Mouse (Mus musculus) MEL (cell line): Measurements from ENCODE around the gene Arhgef25.

ENCODE experiments used
- CTCF ChIP-seq, 3 experiments: IDR thresholded peaks in 2 of 3; conservative IDR thresholded peaks in 1 of 3; 2 replicates each; pipeline ENCODE4 v1.5.1; 2011 to 2012; ENCODE audit warnings: low read length in 3 of 3, low read depth in 2 of 3, mild to moderate bottlenecking in 2 of 3, improper control_type of control experiment in 1 of 3, inconsistent platforms in 1 of 3, mixed read lengths in 1 of 3, moderate library complexity in 1 of 3; ENCODE audit not compliant: control insufficient read depth in 1 of 3, insufficient read depth in 1 of 3, poor library complexity in 1 of 3, severe bottlenecking in 1 of 3
- EP300 ChIP-seq, 2 experiments: IDR thresholded peaks; 2 replicates each; pipeline ENCODE4 v1.6.1; 2011; ENCODE audit warnings: improper control_type of control experiment in 2 of 2, low read length in 2 of 2, low read depth in 1 of 2, mild to moderate bottlenecking in 1 of 2
- NELFE ChIP-seq: IDR thresholded peaks from 2 replicates; pipeline ENCODE4 v1.6.1; 2011; ENCODE audit warnings: low read depth, low read length, improper control_type of control experiment
- POLR2A ChIP-seq, 2 experiments: IDR thresholded peaks; 2 replicates each; pipeline ENCODE4 v1.6.1; 2011 to 2012; ENCODE audit warnings: low read length in 2 of 2, mild to moderate bottlenecking in 2 of 2, control low read depth in 1 of 2, improper control_type of control experiment in 1 of 2, low read depth in 1 of 2, moderate library complexity in 1 of 2; ENCODE audit not compliant: control insufficient read depth in 1 of 2, insufficient read depth in 1 of 2, poor library complexity in 1 of 2
- POLR2AphosphoS2 ChIP-seq: IDR thresholded peaks from 2 replicates; pipeline ENCODE4 v1.6.1; 2011; ENCODE audit warnings: low read length, improper control_type of control experiment
- RCOR1 ChIP-seq: IDR thresholded peaks from 2 replicates; pipeline ENCODE4 v1.6.1; 2012; ENCODE audit warnings: low read depth, mild to moderate bottlenecking, inconsistent platforms, low read length, improper control_type of control experiment
- TBP ChIP-seq: IDR thresholded peaks from 2 replicates; pipeline ENCODE4 v1.8.0; 2011; ENCODE audit warnings: low read depth, low read length, improper control_type of control experiment
- USF1 ChIP-seq: IDR thresholded peaks from 2 replicates; pipeline ENCODE4 v1.6.1; 2014; ENCODE audit warnings: low read depth, mild to moderate bottlenecking, inconsistent platforms, low read length, improper control_type of control experiment, moderate library complexity
- USF2 ChIP-seq, 2 experiments: IDR thresholded peaks; 2 replicates each; pipeline ENCODE4 v1.6.1; 2011 to 2012; ENCODE audit warnings: improper control_type of control experiment in 2 of 2, low read length in 2 of 2, borderline replicate concordance in 1 of 2, inconsistent platforms in 1 of 2, low read depth in 1 of 2, mild to moderate bottlenecking in 1 of 2; ENCODE audit not compliant: insufficient read depth in 1 of 2

DNA sequence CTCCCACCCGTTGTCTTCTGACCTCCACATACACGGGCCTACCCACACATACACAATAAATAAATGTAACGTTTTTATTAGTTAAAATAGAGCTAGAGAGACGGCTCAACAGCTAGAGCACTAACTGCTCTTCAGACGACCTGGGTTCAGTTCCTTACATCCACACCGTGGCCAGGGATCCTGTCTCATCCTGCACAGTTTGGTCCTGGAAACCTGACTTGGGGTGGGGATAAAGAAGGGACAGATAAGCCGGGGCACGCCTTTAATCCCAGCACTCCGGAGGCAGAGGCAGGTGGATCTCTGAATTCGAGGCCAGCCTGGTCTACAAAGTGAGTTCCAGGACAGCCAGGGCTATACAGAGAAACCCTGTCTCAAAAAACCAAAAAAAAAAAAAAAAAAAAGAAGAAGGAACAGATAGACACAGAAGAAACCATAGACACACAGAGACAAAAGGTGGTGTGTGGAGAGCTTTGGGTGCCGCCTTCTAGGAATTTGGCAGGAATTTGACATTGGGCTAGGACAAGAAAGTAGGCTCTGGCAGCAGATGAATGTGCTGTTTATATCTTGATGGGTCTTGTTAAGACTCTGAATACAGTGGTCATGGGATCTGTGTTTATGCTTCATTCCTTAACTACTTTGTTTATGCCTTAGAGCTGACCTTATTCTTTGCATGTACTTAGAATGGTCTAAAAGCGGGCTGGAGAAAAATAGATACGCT, 24.0 kb upstream of the Arhgef25 start:
- no peak for TF ChIP-seq POLR2A (IDR thresholded peaks at IDR 0.05; ENCODE audit: control insufficient read depth in 1 of 2, insufficient read depth in 1 of 2, low read depth in 1 of 2, low read length in 2 of 2, poor library complexity in 1 of 2)
- no peak for TF ChIP-seq NELFE
- no peak for TF ChIP-seq USF1
- no peak for TF ChIP-seq CTCF (IDR thresholded peaks at IDR 0.05 in 2 of 3, conservative IDR thresholded peaks at IDR 0.05 in 1 of 3; ENCODE audit: control insufficient read depth in 1 of 3, insufficient read depth in 1 of 3, low read depth in 2 of 3, low read length in 3 of 3, poor library complexity in 1 of 3, severe bottlenecking in 1 of 3)
- no peak for TF ChIP-seq POLR2AphosphoS2
- TF ChIP-seq EP300 (IDR thresholded peaks at IDR 0.05; ENCODE audit: low read depth in 1 of 2, low read length in 2 of 2), result no peak
- no peak for TF ChIP-seq RCOR1
- no peak for TF ChIP-seq TBP
- no peak for TF ChIP-seq USF2 (IDR thresholded peaks at IDR 0.05; ENCODE audit: borderline replicate concordance in 1 of 2, insufficient read depth in 1 of 2, low read depth in 1 of 2, low read length in 2 of 2)
